Mouse (Mus musculus) forebrain, embryonic 14.5 days (tissue): ENCODE data around the gene Pdxp. TPM values are rescaled to one million over a fixed set of nuclear protein-coding genes. Genes with fewer than 3 reads are reported as not detected.

Experiments used
- ATAC-seq: fragments of 200-750 bp; cut with Nextera tagmentation; 2 replicates; pipeline ENCODE4 v1.8.0; 2017; ENCODE audit warnings: mild to moderate bottlenecking, moderate library complexity
- DNase-seq: peaks from one replicate; pipeline ENCODE4 v3.0.0-alpha.2; 2015; ENCODE audit warnings: low spot score
- H3K27ac ChIP-seq: fragments of 300-500 bp; sonication (generic); 2 replicates; pipeline ENCODE4 v1.5.1; 2014; ENCODE audit warnings: low read depth, mild to moderate bottlenecking, control low read depth, low read length, moderate library complexity
- H3K27me3 ChIP-seq: fragments of 300-500 bp; sonication (generic); replicated peaks from 2 replicates; pipeline ENCODE4 v1.6.1; 2014; ENCODE audit warnings: low read length, control low read depth, mixed read lengths; ENCODE audit not compliant: control insufficient read depth, insufficient read depth
- H3K36me3 ChIP-seq: fragments of 300-500 bp; sonication (generic); 2 replicates; pipeline ENCODE4 v1.6.1; 2014; ENCODE audit warnings: low read length, control low read depth; ENCODE audit not compliant: control insufficient read depth, insufficient read depth
- H3K4me1 ChIP-seq: fragments of 300-500 bp; sonication (generic); 2 replicates; pipeline ENCODE4 v1.6.1; 2014; ENCODE audit warnings: antibody characterized with exemption, low read length, control low read depth; ENCODE audit not compliant: control insufficient read depth, insufficient read depth
- H3K4me2 ChIP-seq: fragments of 300-500 bp; sonication (generic); 2 replicates; pipeline ENCODE4 v1.6.1; 2014; ENCODE audit warnings: mild to moderate bottlenecking, control low read depth, low read length
- H3K4me3 ChIP-seq: fragments of 300-500 bp; sonication (generic); 2 replicates; pipeline ENCODE4 v1.5.1; 2014; ENCODE audit warnings: low read depth, low read length, control low read depth
- H3K9ac ChIP-seq: fragments of 300-500 bp; sonication (generic); 2 replicates; pipeline ENCODE4 v1.6.1; 2014; ENCODE audit warnings: mild to moderate bottlenecking, low read length, control low read depth, moderate library complexity
- H3K9me3 ChIP-seq: fragments of 300-500 bp; sonication (generic); replicated peaks from 2 replicates; pipeline ENCODE4 v1.6.1; 2016; ENCODE audit warnings: low read length, control low read depth, mixed read lengths; ENCODE audit not compliant: control insufficient read depth
- WGBS: fragments of 180-500 bp; shearing (Covaris S2); extraction: QIAGEN DNeasy Blood & Tissue Kit; methylation state at CpG from one replicate; pipeline ENCODE4 v1.1.7; 2014; 5-methylcytosine and 5-hydroxymethylcytosine counted together
- polyA plus RNA-seq: library from polyadenylated mRNA; unstranded; fragments of >200 nt; fragmentation: Nextera tagmentation; extraction: Ambion mirVana; gene quantifications from 2 replicates; pipeline ENCODE4 v1.2.1, GENCODE M21; 2014

Gene Pdxp
- polyA plus RNA-seq, 1 experiment from 2014 or later, result 101 TPM

DNA sequence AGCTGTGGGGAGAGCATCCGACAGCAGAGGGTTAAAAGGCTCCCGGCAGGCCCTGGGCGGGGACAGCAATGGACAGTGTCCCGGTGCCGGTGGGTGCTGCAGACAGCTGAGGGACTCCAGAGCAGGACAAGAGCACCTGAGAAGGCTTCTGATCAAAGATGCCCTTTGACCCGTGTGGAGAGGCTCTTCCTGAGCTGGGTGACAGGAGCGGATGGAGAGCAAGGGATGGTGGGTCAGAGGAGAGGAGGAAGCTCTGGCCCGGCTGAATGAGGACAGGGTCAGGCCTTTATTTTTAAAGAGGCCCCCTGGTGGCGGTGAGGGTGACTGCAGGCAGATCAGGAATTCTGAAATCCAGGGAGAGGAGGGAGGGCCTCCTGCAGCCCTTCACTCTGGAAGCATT is 28.9 kb downstream of the Pdxp start:
- no peaks in the 10 kb centered on the region for H3K9me3 ChIP-seq
- peak; percentile 45 for ATAC-seq
- H3K36me3 ChIP-seq, result peaks cover 40% of the 10 kb centered on the region
- H3K27me3 ChIP-seq, result no peaks in the 10 kb centered on the region
- no peak overlapping the region for H3K27ac ChIP-seq
- H3K4me1 ChIP-seq, result peaks cover 5% of the 10 kb centered on the region
- H3K4me2 ChIP-seq, result peak overlapping the region; percentile 41
- 4% methylated on average over 9 of the region's 9 CpGs for WGBS
- peak overlapping the region; percentile 46 for H3K9ac ChIP-seq
- peak; percentile 80 for DNase-seq
- no peak overlapping the region for H3K4me3 ChIP-seq

DNA sequence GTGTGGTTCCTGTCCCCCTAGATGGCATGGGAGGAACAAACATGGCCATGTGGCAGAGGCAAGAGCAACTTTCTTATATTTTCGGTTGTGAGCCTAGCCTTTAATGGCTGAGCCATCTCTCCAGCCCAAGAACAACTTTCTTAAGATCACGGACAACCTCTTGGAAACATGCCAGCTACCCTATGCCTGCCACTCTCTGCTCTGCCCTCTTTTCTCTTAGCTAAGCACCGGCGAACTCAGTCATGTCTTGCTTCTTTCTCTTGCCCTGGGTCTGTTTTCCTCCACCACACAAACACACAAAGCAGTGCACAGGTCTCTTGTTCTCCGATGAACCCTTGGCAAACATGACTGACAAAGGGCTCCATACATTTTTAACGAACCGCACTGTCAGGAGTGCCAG is 32.5 kb downstream of the Pdxp start:
- no peak for DNase-seq
- 27% methylated on average over 7 of the region's 7 CpGs for WGBS

DNA sequence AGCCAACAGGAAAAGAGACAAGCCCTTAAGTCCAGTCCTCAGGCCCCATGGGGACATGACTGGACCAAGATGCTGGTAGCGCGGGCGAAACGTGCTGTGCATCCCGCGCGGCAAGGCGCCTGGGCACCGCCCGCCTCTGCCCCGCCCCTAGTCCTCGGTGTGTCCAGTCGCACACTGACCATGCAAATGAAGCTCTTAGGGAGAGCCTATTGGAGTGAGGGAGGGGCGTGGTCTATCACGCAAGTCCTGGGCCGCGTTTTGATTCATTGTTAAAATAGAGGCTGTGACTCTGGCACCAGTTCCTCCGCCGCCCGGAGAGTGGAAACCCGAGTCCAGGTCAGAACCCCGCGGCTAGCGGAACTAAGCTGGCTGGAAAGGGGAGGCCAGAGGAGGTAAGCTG is 33.9 kb downstream of the Pdxp start, which contains the start of gene Triobp:
Gene Triobp, plus strand, starts transcription at position 68 of the 400 bp plus-strand sequence.
- H3K4me3 ChIP-seq, result peak within 1 kb of the TSS; percentile 65
- H3K9ac ChIP-seq, result peak within 1 kb of the TSS; percentile 85
- H3K4me1 ChIP-seq, result peaks cover 18% of the 10 kb centered on the region
- under 1% methylated on average over 24 of the region's 24 CpGs for WGBS
- DNase-seq (peak; percentile 97), ATAC-seq (peak; percentile 98)
- peak within 1 kb of the TSS; percentile 55 for H3K27ac ChIP-seq
- H3K9me3 ChIP-seq, result no peaks in the 10 kb centered on the region
- peak within 1 kb of the TSS; percentile 74 for H3K4me2 ChIP-seq
- no peaks in the 10 kb centered on the region for H3K27me3 ChIP-seq
- H3K36me3 ChIP-seq, result peaks cover 13% of the 10 kb centered on the region

More for the DNA sequence above, 32.5 kb downstream of the Pdxp start:
- peaks cover 5% of the 10 kb centered on the region for H3K36me3 ChIP-seq
- H3K9ac ChIP-seq, result no peak overlapping the region
- H3K27me3 ChIP-seq, result no peaks in the 10 kb centered on the region
- H3K4me1 ChIP-seq, result peaks cover 18% of the 10 kb centered on the region
- ATAC-seq, result no peak
- H3K4me3 ChIP-seq, result no peak overlapping the region
- H3K9me3 ChIP-seq, result no peaks in the 10 kb centered on the region
- H3K4me2 ChIP-seq, result no peak overlapping the region
- no peak overlapping the region for H3K27ac ChIP-seq

- H3K27ac ChIP-seq, result peak overlapping the region; percentile 55
- ATAC-seq (peak; percentile 44; the same call in 1 of the 2 replicates), DNase-seq (no peak)
- H3K4me3 ChIP-seq, result peak overlapping the region; percentile 65
- no peaks in the 10 kb centered on the region for H3K27me3 ChIP-seq
- WGBS, result 2% methylated on average over 11 of the region's 11 CpGs
- peak overlapping the region; percentile 74 for H3K4me2 ChIP-seq
- H3K9me3 ChIP-seq, result no peaks in the 10 kb centered on the region
- peak overlapping the region; percentile 85 for H3K9ac ChIP-seq
- peaks cover 15% of the 10 kb centered on the region for H3K36me3 ChIP-seq
- peaks cover 18% of the 10 kb centered on the region for H3K4me1 ChIP-seq
Observed at GRCm38 (mm10) chr15:78948152-78948725, 34.5 kb downstream of the Pdxp start.

- no peak overlapping the region; the same call in 1 of the 2 replicates for H3K9ac ChIP-seq
- DNase-seq (no peak), ATAC-seq (no peak)
- peaks cover 18% of the 10 kb centered on the region for H3K4me1 ChIP-seq
- 98% methylated on average over 3 of the region's 3 CpGs for WGBS
- no peak overlapping the region for H3K27ac ChIP-seq
- H3K4me3 ChIP-seq, result peak overlapping the region; percentile 65
- peak overlapping the region; percentile 74 for H3K4me2 ChIP-seq
- H3K27me3 ChIP-seq, result no peaks in the 10 kb centered on the region
- H3K36me3 ChIP-seq, result peaks cover 20% of the 10 kb centered on the region
- H3K9me3 ChIP-seq, result no peaks in the 10 kb centered on the region
Observed at GRCm38 (mm10) chr15:78948883-78949282, 35.2 kb downstream of the Pdxp start.

GRCm38 (mm10) chr15:78955663-78956062 is 41.9 kb downstream of the Pdxp start:
- Histone ChIP-seq H3K4me3 (no peak overlapping the region), H3K9ac (no peak overlapping the region), H3K9me3 (no peaks in the 10 kb centered on the region), H3K36me3 (peaks cover 60% of the 10 kb centered on the region), H3K27me3 (no peaks in the 10 kb centered on the region), H3K27ac (no peak overlapping the region), H3K4me2 (no peak overlapping the region), H3K4me1 (no peaks in the 10 kb centered on the region)
- ATAC-seq (no peak), DNase-seq (no peak)
- WGBS, result 77% methylated on average over 3 of the region's 3 CpGs

GRCm38 (mm10) chr15:78956351-78956750 is 42.6 kb downstream of the Pdxp start:
- H3K4me3 ChIP-seq, result no peak overlapping the region
- ATAC-seq (no peak), DNase-seq (peak; percentile 32)
- H3K9ac ChIP-seq, result no peak overlapping the region
- no peaks in the 10 kb centered on the region for H3K4me1 ChIP-seq
- 91% methylated on average over 4 of the region's 4 CpGs for WGBS
- no peak overlapping the region for H3K27ac ChIP-seq
- H3K9me3 ChIP-seq, result no peaks in the 10 kb centered on the region
- no peak overlapping the region for H3K4me2 ChIP-seq
- no peaks in the 10 kb centered on the region for H3K27me3 ChIP-seq
- peaks cover 66% of the 10 kb centered on the region for H3K36me3 ChIP-seq

- no peaks in the 10 kb centered on the region for H3K4me1 ChIP-seq
- peaks cover 63% of the 10 kb centered on the region for H3K36me3 ChIP-seq
- 83% methylated on average over 15 of the region's 15 CpGs for WGBS
Observed at GRCm38 (mm10) chr15:78957021-78957420, 43.3 kb downstream of the Pdxp start.

DNA sequence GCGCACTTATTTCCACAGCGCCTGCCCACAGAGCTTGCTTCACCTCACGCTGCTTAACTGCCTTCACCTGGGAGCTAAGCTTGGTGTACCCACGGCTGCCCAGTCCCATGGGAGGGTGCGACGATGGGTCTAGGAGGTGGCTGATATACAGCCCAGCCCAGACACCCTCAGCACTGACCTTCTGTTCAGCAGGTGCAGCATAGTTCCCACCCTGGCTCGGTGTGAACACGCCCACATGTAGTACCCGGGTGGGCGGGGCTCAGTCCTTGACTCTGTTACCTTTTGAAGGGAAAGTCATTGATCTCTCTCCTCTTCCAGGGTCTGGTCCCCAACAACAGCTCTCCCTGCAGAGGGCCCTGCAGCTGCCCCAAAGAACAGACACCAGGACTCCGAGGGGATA is 45.8 kb downstream of the Pdxp start:
- H3K27ac ChIP-seq, result no peak overlapping the region
- peaks cover 61% of the 10 kb centered on the region for H3K36me3 ChIP-seq
- DNase-seq (no peak), ATAC-seq (no peak)
- H3K4me3 ChIP-seq, result no peak overlapping the region
- H3K9me3 ChIP-seq, result no peaks in the 10 kb centered on the region
- H3K9ac ChIP-seq, result no peak overlapping the region
- no peak overlapping the region for H3K4me2 ChIP-seq
- H3K4me1 ChIP-seq, result no peaks in the 10 kb centered on the region
- no peaks in the 10 kb centered on the region for H3K27me3 ChIP-seq
- WGBS, result 93% methylated on average over 11 of the region's 11 CpGs

More at GRCm38 (mm10) chr15:78957021-78957420, 43.3 kb downstream of the Pdxp start:
- ATAC-seq (no peak), DNase-seq (no peak)
- no peaks in the 10 kb centered on the region for H3K9me3 ChIP-seq
- no peaks in the 10 kb centered on the region for H3K27me3 ChIP-seq
- no peak overlapping the region for H3K27ac ChIP-seq
- H3K9ac ChIP-seq, result no peak overlapping the region
- H3K4me3 ChIP-seq, result no peak overlapping the region
- no peak overlapping the region for H3K4me2 ChIP-seq
